Mouse (Mus musculus) embryonic fibroblast, embryonic 13.5 days (primary cell): ENCODE results near the gene Kcnq5.

ENCODE experiments used
- CTCF ChIP-seq: IDR thresholded peaks from 2 replicates; pipeline ENCODE4 v1.5.1; 2011; ENCODE audit warnings: mild to moderate bottlenecking, control low read depth, low read length, moderate library complexity, borderline replicate concordance; ENCODE audit not compliant: insufficient read depth
- POLR2A ChIP-seq: IDR thresholded peaks from 2 replicates; pipeline ENCODE4 v1.6.1; 2011; ENCODE audit warnings: low read depth, mild to moderate bottlenecking, control low read depth, low read length, moderate library complexity

DNA sequence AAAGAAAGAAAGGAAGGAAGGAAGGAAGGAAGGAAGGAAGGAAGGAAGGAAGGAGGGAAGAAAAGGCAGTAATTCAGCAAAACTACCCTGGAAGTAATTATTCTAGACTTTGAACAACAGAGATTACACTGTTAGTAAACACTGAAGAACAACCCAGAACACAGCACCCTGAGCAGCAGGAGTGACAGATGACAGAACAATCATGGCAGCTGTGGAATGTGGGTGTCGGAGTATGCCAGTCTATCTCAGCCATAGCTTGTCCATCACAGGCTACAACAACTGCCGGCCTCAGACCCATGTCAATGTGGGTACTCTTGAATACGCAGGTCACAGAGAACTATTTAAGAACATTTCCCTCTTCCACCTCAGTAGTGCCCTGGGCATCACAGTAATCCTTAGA, 530.1 kb downstream of the Kcnq5 start:
- TF ChIP-seq CTCF (no peak), POLR2A (no peak)
